Mouse (Mus musculus): ENCODE measurements around the gene Cdh5.
"Not testable (repeated sequence)": the region's sequence is repeated elsewhere in the genome, so short reads cannot be mapped to it uniquely, and the experiment has no call there.

Gene Cdh5

DNA sequence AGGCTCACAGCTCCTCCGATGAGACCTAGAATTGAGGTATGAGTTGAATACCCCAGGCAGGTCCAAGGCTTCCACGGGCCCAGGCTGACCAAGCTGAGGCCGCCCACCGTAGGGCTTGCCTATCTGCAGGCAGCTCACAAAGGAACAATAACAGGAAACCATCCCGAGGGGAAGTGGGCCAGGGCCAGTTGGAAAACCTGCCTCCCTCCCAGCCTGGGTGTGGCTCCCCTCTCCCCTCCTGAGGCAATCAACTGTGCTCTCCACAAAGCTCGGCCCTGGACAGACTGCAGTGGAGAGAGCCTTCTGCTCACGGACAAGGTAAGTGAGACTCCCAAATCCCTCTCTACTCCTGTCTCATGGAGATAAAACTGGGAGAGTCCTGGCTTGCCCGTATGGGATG, at the start of gene Cdh5:
Gene Cdh5 (plus strand): TSS at position 211 of the 400 bp plus-strand sequence.
- DNase-seq (ENCODE audit: low spot score in 2 of 2): no peak

DNA sequence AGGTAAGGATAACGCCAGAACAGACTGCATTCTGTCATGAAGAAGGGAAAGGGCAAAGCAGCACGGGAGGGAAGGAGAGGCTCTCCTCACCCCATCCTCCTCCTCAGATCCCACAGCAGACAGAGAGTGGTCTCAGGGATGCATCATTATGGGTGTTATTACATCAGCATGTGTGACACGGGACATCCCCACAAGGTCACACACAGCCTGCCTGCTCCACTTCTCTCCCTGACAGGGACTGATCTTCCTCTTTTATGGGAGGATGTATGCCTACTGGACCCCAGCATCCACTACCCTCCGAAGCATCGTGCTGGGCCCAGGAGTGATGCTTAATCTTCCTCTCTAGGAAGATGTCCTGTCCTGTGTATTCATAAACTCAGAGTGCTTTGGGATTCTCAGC, 41.5 kb upstream of the Cdh5 start:
- DNase-seq (ENCODE audit: low spot score in 2 of 2): no peak

DNA sequence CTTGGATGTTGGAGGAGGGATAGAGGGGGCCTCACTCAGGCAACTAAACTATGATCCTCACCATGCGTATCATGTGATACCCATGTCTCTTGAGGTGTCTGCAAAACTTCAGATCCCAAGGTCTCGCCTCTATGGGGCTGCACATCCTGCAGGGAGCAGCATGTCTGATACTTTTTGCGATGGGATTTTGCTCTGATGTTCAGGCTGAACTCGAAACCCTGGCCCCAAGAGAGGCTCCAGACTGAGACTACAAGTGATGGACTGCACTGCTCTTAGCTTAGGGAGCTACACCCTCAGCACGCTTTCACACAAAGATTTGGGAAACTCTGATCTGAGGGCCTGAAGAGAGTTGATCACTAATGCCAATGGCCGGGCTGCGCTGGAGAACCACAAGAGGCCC, 41.0 kb upstream of the Cdh5 start:
- no peak for DNase-seq (ENCODE audit: low spot score in 2 of 2)

DNA sequence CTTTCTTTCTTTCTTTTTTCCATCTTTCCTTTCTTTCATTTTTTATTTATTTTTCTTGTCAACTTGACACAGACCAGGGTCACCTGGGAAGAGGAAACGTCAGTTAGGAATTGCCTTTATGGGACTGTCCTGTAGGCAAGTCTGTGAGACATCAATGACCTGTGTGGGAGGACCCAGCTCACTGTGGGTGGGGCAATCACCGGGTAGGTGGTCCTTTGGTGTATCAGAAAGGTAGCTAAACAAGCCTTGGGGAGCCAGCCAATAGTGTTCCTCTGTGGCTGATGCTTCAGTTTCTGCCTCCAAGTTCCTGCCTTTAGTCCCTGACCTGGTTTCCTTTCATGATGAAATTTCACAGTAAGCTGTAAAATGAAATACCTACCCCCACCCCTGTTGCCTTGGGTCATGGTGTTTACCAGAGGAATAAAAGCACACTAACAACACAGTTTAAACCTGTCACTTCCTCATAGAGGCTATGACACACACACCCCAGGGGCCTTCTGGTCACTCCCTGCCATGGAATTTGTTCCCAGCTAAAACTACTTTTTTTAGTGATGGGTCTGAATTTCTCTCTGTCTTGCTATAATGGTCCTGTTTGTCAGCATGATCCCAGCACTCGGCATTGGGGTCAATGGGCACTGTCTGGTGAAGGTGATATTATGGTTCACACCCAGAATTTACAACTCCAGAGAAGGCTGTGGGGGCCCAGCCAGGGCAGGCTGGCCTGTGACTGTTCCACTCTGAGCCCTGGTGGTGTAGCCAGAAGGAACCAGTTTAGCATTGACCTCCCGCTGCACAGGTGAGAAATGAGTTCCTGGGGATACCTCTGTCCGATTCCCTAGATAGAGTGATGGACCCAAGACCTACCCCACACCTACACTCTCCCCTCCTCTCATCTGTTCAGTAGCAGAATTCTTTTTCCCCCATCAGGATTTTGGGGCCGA, 40.1 kb upstream of the Cdh5 start:
- DNase-seq (ENCODE audit: low spot score in 2 of 2): no peak

DNA sequence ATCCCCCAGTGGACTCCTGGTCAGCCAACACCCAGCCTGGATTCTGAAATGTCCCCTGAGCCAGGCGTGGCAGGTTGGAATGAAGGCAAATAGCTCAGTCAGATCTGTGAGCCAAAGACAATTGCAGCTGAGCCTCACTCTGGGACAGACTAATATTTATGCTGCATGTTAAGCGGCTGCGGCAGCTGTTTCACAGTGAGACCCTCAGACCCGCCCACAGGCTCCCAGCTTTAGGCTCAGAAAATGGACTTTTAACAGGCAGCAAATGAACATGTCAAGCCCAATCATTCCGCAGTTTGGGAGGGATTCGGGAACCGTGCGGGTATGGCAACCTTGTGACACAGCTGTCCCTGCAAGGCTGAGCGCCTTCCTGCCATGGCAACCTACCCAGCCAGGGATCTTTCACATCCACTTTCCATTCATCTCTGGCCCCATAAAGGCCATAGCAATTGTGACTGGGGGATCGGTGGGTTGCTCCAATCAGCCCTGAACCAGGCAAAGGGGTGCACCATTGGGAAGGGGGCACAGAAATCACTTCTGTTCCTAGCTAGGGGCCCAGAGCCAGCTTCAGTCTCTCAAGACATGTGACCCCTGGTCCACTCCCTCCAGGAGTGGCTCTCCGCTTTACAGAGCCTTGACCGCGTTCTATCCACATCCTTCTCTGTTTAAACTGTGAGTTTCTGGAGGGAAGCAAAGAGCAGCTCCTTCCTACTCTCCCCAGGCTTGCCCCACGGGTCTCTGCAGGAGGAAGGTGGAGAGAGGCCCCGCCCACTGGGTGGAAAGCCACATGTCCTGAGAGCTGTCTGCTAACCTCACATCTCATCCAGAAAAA, 39.2 kb upstream of the Cdh5 start:
- DNase-seq (ENCODE audit: low spot score in 2 of 2): no peak

DNA sequence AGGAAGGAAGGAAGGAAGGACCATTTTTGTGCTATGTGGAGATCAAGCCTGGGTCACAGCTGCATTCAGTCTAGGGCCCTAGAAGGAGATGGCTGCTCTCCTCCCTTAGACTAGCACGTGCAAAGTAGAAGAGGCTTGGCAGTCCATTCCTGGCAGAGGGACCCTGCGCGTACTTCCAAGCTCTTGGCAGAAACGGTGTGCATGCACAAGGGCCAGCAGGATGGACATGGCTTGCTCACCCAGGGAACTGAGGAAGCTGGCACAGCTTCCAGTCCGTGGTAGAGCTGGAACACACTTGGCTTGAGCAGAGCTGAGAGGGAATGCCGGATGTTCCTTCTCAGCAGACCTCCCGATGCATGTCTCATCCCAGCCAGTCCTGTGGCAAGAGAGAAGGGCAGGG, 36.2 kb upstream of the Cdh5 start:
- no peak for DNase-seq (ENCODE audit: low spot score in 2 of 2)

DNA sequence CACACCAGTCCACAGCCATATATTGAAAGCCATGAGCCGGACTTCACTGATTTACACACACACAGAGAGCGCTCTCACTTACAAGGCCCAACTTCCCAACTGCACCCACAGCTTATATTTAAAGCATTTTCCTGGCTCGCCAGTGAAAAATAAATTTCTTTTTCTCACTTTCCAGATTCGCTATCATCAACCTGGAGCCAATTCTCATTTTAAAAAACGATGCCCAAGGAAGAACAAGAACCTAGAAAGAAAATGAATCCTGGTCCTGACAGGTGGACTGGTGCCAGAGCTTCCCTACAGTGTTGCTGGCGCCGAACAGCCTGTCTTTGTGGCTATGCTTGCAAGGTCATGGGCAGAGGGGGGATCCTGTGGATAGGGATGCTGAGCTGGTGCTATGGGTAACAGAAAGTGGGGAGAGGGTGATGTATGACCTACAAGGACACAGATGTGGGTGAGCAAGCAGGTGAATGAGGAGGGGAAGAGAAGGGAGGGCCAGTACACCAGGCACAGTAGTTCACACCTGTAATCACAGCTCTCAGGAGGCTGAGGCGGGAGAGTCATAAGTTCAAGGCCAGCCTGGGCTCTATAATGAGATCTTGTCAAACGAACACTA, 35.4 kb upstream of the Cdh5 start:
- DNase-seq (ENCODE audit: low spot score in 2 of 2): no peak

DNA sequence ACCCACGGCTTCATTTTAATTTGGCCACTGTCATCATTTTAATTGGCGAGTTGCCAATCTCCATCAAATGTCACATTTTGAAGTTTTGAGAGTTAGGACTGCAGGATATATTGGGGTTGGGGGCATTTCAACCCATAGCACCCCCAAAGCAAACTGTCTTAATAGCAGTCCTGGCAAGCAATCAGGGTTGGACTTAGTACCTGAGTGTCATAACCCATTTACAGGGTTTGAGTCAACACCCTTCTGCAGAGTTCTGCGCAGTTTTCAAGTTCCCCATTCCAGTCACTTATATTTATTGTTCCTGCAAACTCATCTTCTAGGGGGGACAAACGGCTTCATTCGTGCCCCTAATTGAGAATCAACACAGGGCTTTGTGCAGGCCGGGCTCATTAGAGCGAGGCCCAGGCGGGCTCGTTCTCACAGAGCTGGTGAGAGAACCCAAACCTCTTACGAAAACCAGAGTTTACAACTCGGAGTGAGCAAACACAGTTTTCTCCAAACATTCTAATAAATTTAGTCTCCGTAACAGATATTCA, 34.0 kb upstream of the Cdh5 start:
- DNase-seq (ENCODE audit: low spot score in 2 of 2): no peak

DNA sequence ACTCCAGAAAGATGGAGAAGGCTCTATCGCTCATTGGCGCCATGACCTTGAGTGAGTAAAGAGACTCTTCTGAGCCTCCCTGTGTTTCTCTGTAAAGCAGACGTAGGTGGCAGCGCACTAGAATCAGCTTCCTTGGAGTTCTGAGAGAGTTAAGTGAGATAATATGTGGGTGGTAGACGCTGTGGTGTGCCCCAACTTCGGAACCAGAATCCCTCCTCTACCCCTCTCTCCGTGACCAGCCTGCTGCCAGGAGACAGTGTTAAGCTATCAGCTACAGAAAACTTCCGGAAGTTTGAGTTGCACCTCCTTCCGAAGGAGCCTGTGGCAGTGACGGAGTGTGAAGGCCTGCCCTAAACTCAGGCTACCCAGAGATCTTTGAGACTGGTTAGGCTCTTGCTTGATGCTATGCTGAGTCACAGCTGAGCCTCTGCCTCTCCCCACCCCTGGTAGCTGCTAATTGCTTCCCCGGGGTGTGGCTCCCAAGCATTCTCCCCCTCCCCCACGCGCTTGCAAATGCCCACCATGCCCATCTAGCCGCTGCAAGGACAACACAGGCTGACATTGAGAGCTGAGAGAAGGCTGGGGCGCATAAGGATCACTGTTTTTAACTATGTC, 32.9 kb upstream of the Cdh5 start:
- no peak for DNase-seq (ENCODE audit: low spot score in 2 of 2)

DNA sequence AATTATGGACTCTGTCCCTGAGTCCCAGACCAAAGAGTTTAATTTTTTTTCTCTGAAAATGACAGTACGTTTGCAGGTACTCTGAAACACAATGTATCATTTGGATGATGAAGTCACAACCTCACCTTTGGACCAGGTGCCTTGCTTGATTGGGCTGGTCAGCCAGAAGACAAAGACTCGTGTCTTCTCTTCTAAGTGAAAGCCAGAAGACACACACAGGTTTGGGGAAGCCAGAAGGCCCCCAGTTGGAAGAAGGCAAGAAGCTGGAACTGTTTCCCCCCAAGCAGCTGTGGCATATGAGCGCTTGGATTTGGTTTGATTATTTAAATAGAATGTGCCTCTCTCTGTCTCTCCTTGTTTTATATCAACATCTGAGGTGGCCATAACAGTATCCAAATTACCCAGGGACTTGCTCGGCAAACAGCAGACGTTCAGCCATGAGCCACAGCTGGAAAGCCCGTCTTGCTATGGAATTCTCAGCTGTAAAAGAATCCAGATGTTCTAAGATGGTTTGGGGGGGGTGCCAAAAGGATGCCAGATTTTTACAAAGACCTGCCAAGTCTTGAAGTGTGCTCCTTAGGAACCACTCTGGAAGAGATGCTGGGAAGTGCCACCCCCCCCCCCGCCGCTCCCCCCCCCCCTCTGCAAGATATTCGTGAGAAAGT, 31.1 kb upstream of the Cdh5 start:
- DNase-seq (ENCODE audit: low spot score in 2 of 2): not testable (repeated sequence)

DNA sequence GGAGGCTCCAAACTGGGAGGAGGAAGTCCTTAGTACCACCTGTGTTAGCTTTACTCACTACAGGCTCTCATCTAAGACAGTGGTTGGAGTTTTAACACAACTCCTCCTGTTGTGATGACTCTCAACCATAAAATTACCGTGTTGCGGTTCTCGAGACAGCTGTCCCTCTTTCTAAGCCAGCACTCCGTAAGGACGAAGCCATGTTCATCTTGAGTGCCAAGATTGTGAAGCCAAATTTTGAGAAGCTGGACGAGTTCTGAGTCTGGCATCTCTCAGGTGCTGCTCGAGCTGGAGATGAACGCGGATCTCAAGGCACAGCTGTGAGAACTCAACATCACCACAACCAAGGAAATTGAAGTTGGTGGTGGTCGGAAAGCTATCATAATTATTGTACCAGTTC, 30.5 kb upstream of the Cdh5 start:
- no peak for DNase-seq (ENCODE audit: low spot score in 2 of 2)

DNA sequence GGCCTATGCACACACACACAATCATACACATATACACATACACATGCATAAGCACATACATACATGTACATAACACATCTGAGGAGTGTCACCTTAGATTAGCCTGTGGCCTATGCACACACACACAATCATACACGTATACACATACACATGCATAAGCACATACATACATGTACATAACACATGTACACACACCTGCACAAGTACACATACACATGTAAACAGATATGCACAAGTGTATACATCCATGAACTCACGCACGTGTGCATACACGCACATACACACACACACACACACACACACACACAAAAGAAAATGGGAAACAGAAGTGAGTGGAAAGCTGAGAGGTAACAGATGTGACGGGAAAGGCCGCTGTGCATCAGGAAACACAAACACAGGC, 26.3 kb upstream of the Cdh5 start:
- DNase-seq (ENCODE audit: low spot score in 2 of 2): no peak

DNA sequence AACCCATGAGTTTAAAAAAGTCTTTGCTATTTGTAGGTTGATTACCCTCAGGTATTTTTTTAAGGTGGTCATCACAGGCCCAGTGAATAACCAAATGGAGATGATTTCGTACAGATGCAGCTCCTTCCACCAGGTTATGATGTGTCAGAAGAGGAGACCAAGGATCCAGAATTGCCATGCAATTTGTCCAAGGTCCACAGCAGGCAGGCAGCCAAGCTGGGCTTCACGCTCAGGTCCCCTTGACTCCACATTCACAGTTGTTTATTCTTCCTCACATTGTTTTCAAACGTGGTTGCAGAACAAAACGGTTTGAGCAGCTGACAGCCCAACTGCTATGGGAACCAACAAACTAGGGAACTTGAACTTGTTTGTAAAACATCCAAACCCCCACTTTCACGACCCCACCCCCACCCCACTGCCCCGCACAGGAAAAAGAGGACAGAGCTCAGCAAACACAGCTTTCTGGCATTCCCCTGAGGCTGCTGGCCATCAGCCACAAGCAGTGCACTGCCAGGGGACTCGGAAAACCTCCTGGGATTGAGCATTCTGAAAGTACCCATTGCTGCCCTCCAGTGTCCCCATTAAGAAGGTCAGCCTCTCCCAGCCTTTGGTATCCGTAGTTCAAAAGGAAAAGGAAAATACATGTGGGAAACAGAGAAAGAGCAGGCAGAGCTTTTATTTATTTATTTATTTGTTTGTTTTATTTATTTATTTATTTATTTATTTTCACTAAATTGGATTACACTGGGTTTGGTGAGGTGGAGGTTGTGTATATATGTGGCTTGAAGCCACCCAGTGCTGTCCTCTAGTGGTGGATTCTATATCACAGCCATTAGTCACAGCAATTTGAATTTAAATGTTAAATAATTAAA, 24.6 kb upstream of the Cdh5 start:
- DNase-seq (ENCODE audit: low spot score in 2 of 2): no peak

DNA sequence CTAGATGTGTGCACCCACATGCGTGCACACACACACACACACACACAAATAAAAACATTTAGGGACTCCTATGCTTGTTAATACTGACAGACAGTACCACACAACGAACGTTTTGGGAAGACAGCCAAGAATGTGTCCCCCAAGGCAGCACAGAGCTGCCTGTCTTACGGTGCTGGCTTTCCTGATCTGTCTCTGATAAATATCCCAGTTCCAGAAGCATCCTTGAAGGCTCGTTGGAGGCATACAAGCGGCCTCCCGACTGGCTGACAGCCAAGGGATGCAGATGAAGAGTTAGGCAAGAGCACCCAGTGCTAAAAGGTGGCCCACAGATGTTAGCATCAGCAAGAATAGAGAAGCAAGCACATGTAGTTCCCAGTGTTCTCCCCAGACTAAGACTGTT, 23.3 kb upstream of the Cdh5 start:
- DNase-seq (ENCODE audit: low spot score in 2 of 2): no peak

DNA sequence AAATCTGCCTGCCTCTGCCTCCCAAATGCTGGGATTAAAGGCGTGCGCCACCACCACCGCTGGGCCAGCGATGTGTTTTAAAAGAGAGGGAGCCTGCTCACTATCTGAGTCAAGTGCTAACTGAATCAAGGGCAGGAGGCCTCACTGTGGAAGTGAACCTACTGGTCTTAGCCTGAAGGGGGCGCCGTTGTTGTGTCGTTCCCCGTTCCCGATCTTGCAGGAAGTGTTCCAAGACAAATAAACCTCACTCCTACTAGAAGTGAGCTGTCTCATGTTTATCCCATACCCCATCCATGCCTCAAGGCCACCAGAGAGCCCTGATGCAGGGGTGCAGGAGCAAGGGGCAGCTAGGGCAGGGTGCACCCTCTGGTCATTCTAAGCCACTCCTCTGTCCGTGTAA, 16.1 kb upstream of the Cdh5 start:
- no peak for DNase-seq (ENCODE audit: low spot score in 2 of 2)

DNA sequence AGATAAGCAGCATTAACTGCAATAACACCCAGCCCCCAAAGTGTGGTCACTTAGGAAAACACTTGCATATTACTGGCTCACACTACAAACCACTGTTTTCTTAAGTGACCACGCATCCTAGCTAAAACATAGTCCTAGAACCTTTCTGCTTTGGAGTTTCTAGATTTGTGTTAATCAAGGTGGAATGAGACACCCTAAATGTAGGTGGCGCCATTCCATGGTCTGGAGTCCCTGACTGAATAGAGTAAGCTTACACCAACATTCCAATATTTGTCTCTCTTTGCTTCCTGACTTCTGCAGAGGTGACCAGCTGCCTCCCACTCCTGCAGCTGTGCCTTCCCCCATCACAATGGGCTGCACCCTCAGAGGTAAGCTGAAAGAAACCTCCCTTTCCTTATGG, 14.8 kb upstream of the Cdh5 start:
- DNase-seq (ENCODE audit: low spot score in 2 of 2): no peak

DNA sequence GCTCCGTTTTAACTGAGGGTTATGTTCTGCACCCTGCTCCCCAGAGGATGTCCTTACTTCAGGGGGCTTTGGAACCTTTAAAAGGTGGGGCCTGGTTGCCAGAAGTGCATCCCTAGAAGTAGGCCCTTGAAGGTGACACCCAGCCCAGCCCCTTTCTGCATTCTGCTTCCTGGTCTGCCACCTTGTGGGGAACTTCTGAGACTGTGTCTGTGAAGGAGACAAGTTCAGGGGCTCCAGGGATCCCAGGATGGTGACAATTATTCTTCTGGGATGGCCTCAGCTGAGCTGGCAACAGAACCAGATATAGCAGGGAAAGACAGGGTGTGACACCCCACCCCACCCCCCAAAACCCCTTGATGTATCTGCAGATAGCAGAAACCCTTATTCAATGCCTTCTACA, 14.3 kb upstream of the Cdh5 start:
- DNase-seq (ENCODE audit: low spot score in 2 of 2): no peak

DNA sequence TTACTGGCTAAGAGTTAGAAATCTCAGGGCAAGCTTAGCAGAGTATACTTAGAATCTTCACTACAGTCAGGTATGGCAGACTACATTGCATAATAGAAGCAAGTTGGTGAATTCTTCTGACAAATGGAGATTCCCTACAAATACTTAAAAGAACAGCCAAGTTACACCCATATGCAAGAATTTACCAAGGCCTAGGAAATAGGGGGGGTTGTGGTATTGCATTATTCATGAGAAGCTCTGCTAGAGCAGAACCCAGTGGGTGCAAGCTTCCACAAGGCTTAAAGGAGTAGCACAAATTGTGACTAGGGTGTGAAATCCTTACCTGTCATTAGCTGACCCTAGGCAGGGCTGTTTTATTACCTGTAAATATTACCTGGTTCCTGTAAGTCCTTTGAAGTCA, 13.5 kb upstream of the Cdh5 start:
- not testable (repeated sequence) for DNase-seq (ENCODE audit: low spot score in 2 of 2)

DNA sequence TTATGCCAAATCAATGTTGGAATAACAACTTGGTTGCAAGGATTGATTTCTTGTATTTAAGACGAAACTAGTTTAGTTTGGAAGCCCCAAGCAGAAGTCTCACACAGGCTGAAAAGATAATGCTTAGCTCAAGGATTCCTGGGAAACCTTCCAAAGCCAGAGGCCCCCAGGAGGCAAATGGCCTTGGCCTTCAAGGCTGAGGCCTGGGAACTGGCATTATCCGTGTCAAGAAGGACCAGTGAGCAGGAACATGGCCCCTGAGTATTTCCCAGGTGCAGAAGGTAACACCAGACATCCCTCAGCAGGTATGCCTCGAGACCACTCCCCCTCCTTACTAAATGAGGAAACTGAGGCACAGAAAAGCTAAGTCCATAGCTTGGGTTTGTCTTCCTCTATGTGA, 12.5 kb upstream of the Cdh5 start:
- DNase-seq (ENCODE audit: low spot score in 2 of 2): no peak

All from thymus, postnatal 10 days (tissue).